Mouse (Mus musculus): ENCODE measurements around the gene Gm42906. TPM values are rescaled to one million over a fixed set of nuclear protein-coding genes. Genes with fewer than 3 reads are reported as not detected.

The Gm42906 gene
- polyA plus RNA-seq, 1 experiment from 2014 or later: not detected

GRCm38 (mm10) chr5:151230427-151230826 lies 197.5 kb downstream of the Gm42906 start:
- no peak overlapping the region for H3K9ac ChIP-seq (ENCODE audit: low read depth, low read length)
- no peaks in the 10 kb centered on the region for H3K9me3 ChIP-seq (ENCODE audit: control insufficient read depth)
- H3K27ac ChIP-seq (ENCODE audit: low read depth, low read length): no peak overlapping the region
- no peak for TF ChIP-seq CTCF (IDR thresholded peaks at IDR 0.05; ENCODE audit: low read depth)
- ATAC-seq: no peak
- peaks cover 6% of the 10 kb centered on the region; the same call in 1 of the 2 replicates for H3K4me1 ChIP-seq (replicated peaks; ENCODE audit: control insufficient read depth, insufficient read depth, low read length)
- 90% methylated on average over 4 of the region's 4 CpGs for WGBS
- no peaks in the 10 kb centered on the region for H3K27me3 ChIP-seq (replicated peaks; ENCODE audit: control insufficient read depth, insufficient read depth, low read length)
- no peak overlapping the region for H3K4me3 ChIP-seq (ENCODE audit: low read depth, low read length)
- H3K4me2 ChIP-seq (replicated peaks; ENCODE audit: low read depth): no peak overlapping the region
- no peaks in the 10 kb centered on the region for H3K36me3 ChIP-seq (ENCODE audit: control insufficient read depth, insufficient read depth)

- 79% methylated on average over 13 of the region's 13 CpGs for WGBS
- no peak overlapping the region for H3K9ac ChIP-seq (ENCODE audit: low read depth, low read length)
Measured at GRCm38 (mm10) chr5:151228367-151229005, 199.5 kb downstream of the Gm42906 start.

DNA sequence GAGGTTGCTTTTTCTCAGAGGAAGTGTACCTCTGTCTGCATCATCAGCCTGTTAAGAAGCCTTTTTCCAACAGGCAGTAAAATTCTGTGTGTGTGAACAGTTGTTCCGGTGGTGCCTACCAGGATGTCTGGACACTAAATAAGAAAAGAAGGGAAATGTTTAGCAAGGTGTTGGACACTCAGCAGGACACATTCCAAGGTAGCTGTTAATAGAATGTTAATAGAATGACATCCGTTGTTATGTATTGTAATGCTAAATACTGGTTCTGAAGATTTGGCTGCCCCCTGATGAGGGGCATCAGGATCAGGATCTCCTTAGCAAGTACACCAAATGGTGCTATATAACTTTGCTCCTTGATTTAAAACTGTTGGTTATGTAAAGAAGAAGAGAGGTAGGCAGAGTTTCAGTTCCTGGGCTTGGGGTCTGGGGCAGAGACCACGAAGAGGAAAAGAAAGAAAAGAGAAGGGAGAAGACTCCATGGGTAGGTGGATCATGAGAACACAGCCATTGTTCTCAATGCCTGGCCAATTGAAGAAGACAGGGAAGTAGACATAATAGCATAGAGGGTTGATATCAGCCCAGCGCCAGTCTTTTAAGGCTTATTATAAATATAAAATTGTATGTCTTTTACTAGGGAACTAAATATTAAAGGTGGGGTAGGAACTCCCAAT lies 204.1 kb downstream of the Gm42906 start:
- Histone ChIP-seq H3K9ac (ENCODE audit: low read depth, low read length) (no peak overlapping the region), H3K4me2 (replicated peaks; ENCODE audit: low read depth) (no peak overlapping the region), H3K27me3 (replicated peaks; ENCODE audit: control insufficient read depth, insufficient read depth, low read length) (no peaks in the 10 kb centered on the region), H3K9me3 (ENCODE audit: control insufficient read depth) (no peaks in the 10 kb centered on the region), H3K4me1 (replicated peaks; ENCODE audit: control insufficient read depth, insufficient read depth, low read length) (no peaks in the 10 kb centered on the region), H3K27ac (ENCODE audit: low read depth, low read length) (no peak overlapping the region), H3K4me3 (ENCODE audit: low read depth, low read length) (no peak overlapping the region), H3K36me3 (ENCODE audit: control insufficient read depth, insufficient read depth) (no peaks in the 10 kb centered on the region)
- no peak for ATAC-seq
- TF ChIP-seq CTCF (IDR thresholded peaks at IDR 0.05; ENCODE audit: low read depth): no peak
- 77% methylated on average over 4 of the region's 4 CpGs for WGBS

More at GRCm38 (mm10) chr5:151228367-151229005, 199.5 kb downstream of the Gm42906 start:
- Histone ChIP-seq H3K4me2 (replicated peaks; ENCODE audit: low read depth) (no peak overlapping the region), H3K27me3 (replicated peaks; ENCODE audit: control insufficient read depth, insufficient read depth, low read length) (no peaks in the 10 kb centered on the region), H3K4me1 (replicated peaks; ENCODE audit: control insufficient read depth, insufficient read depth, low read length) (no peaks in the 10 kb centered on the region), H3K27ac (ENCODE audit: low read depth, low read length) (no peak overlapping the region), H3K4me3 (ENCODE audit: low read depth, low read length) (no peak overlapping the region), H3K36me3 (ENCODE audit: control insufficient read depth, insufficient read depth) (no peaks in the 10 kb centered on the region), H3K9me3 (ENCODE audit: control insufficient read depth) (no peaks in the 10 kb centered on the region)
- ATAC-seq: no peak
- no peak for TF ChIP-seq CTCF (IDR thresholded peaks at IDR 0.05; ENCODE audit: low read depth)

DNA sequence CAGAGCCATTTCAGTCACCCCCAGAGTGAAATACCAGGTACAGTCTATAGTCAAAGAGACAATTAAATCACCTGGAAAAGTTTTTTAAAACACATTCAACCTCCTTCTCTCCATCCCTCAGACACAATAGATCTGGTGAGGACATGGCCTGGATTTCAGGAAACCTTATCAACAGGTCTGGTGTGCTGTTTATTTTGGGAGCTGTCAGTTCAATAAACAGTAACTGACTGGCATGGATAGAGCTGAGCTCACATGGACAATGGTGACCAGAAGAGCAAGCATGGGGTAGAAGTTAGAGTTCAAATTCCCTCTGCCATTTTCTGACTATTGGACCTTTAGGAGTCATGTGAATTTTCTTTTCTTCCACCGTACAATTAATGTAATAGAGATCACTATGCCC lies 205.2 kb downstream of the Gm42906 start:
- no peak overlapping the region for H3K27ac ChIP-seq (ENCODE audit: low read depth, low read length)
- no peak overlapping the region for H3K4me2 ChIP-seq (replicated peaks; ENCODE audit: low read depth)
- no peaks in the 10 kb centered on the region for H3K4me1 ChIP-seq (replicated peaks; ENCODE audit: control insufficient read depth, insufficient read depth, low read length)
- no peak overlapping the region for H3K4me3 ChIP-seq (ENCODE audit: low read depth, low read length)
- no peak for TF ChIP-seq CTCF (IDR thresholded peaks at IDR 0.05; ENCODE audit: low read depth)
- H3K9me3 ChIP-seq (ENCODE audit: control insufficient read depth): no peaks in the 10 kb centered on the region
- no peaks in the 10 kb centered on the region for H3K36me3 ChIP-seq (ENCODE audit: control insufficient read depth, insufficient read depth)
- H3K9ac ChIP-seq (ENCODE audit: low read depth, low read length): no peak overlapping the region
- H3K27me3 ChIP-seq (replicated peaks; ENCODE audit: control insufficient read depth, insufficient read depth, low read length): no peaks in the 10 kb centered on the region
- WGBS: 95% methylated on average over 1 of the region's 1 CpGs
- ATAC-seq: no peak

DNA sequence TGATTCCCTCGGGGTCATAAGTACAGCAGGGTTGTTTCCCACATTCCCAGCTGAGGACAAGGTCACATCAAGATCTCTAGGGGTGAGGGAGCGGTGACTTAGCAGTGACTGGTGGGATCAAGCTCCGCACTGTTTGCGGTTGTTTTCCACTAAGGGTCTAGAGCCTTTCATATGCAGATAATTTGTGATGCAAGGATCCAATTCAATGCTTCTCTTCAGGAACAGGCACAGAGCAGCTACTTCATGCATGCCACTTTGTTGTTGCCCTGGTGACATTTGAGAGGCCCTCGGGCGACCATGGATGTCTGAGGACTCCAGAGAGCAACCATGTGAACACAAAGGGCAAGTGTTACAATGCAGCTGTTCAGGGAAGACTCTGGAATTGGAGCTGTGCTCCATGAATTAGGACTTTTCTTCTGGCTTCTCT lies 209.3 kb downstream of the Gm42906 start:
- Histone ChIP-seq H3K36me3 (ENCODE audit: control insufficient read depth, insufficient read depth) (no peaks in the 10 kb centered on the region), H3K27me3 (replicated peaks; ENCODE audit: control insufficient read depth, insufficient read depth, low read length) (no peaks in the 10 kb centered on the region), H3K9ac (ENCODE audit: low read depth, low read length) (no peak overlapping the region), H3K4me2 (replicated peaks; ENCODE audit: low read depth) (no peak overlapping the region), H3K4me1 (replicated peaks; ENCODE audit: control insufficient read depth, insufficient read depth, low read length) (no peaks in the 10 kb centered on the region), H3K27ac (ENCODE audit: low read depth, low read length) (no peak overlapping the region), H3K4me3 (ENCODE audit: low read depth, low read length) (no peak overlapping the region), H3K9me3 (ENCODE audit: control insufficient read depth) (no peaks in the 10 kb centered on the region)
- 78% methylated on average over 6 of the region's 6 CpGs for whole genome bisulfite sequencing
- no peak for TF ChIP-seq CTCF (IDR thresholded peaks at IDR 0.05; ENCODE audit: low read depth)
- no peak for ATAC-seq

DNA sequence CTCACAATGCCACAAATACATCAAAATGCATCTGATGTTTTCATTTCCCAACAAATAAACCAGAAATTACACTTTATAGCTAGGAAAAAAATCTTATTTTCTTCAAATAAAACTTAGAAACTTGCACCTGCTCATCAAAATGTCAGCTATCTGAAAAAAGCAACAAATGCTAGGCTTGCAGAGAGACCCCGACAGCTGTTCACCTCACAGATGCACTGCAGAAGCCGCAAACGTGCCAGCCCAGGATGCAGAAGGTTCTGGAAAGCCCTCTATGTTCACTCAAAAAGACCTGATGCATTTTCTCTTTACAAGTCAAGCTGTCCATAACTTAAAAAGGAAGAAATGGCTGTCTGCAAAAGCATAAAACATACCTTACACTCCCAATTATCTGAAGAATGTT lies 214.9 kb downstream of the Gm42906 start:
- no peak overlapping the region for H3K4me3 ChIP-seq (ENCODE audit: low read depth, low read length)
- WGBS: 78% methylated on average over 3 of the region's 3 CpGs
- H3K36me3 ChIP-seq (ENCODE audit: control insufficient read depth, insufficient read depth): no peaks in the 10 kb centered on the region
- H3K27me3 ChIP-seq (replicated peaks; ENCODE audit: control insufficient read depth, insufficient read depth, low read length): no peaks in the 10 kb centered on the region
- TF ChIP-seq CTCF (IDR thresholded peaks at IDR 0.05; ENCODE audit: low read depth): no peak
- no peak overlapping the region for H3K27ac ChIP-seq (ENCODE audit: low read depth, low read length)
- no peak for ATAC-seq
- H3K4me1 ChIP-seq (replicated peaks; ENCODE audit: control insufficient read depth, insufficient read depth, low read length): no peaks in the 10 kb centered on the region
- no peak overlapping the region for H3K4me2 ChIP-seq (replicated peaks; ENCODE audit: low read depth)
- H3K9me3 ChIP-seq (ENCODE audit: control insufficient read depth): no peaks in the 10 kb centered on the region
- H3K9ac ChIP-seq (ENCODE audit: low read depth, low read length): no peak overlapping the region
